Mouse (Mus musculus): ENCODE data around the gene Gm5767.

The Gm5767 gene

GRCm38 (mm10) chr16:8680470-8680869 lies at the start of gene Gm5767:
Gene Gm5767 (plus strand): TSS chr16:8680770.
- in situ Hi-C loops (cut with MboI; ENCODE audit: low pct_unique_long_range_greater_than_20kb in 1 of 2, low sequenced_read_pairs in 2 of 2, unreplicated experiment in 1 of 2), result loop anchor here (10.0 kb wide), 1 partner anchor 184 kb away; no protein-coding TSS in a partner anchor

GRCm38 (mm10) chr16:8631428-8631827 lies 49.1 kb upstream of the Gm5767 start:
- in situ Hi-C loops (cut with MboI; ENCODE audit: low pct_unique_long_range_greater_than_20kb in 1 of 2, low sequenced_read_pairs in 2 of 2, unreplicated experiment in 1 of 2), result no loop called here

GRCm38 (mm10) chr16:8636867-8637216 lies 43.7 kb upstream of the Gm5767 start:
- in situ Hi-C loops (cut with MboI; ENCODE audit: low pct_unique_long_range_greater_than_20kb in 1 of 2, low sequenced_read_pairs in 2 of 2, unreplicated experiment in 1 of 2), result no loop called here

- in situ Hi-C loops (cut with MboI; ENCODE audit: low pct_unique_long_range_greater_than_20kb in 1 of 2, low sequenced_read_pairs in 2 of 2, unreplicated experiment in 1 of 2), result no loop called here
Measured at GRCm38 (mm10) chr16:8637217-8638051, 43.1 kb upstream of the Gm5767 start, which contains the start of the genes Pmm2 and Tmem186. Gene Pmm2 (plus strand): TSS chr16:8637674. Gene Tmem186 (minus strand): TSS chr16:8637712.

GRCm38 (mm10) chr16:8638131-8638530 lies 42.4 kb upstream of the Gm5767 start:
- in situ Hi-C loops (cut with MboI; ENCODE audit: low pct_unique_long_range_greater_than_20kb in 1 of 2, low sequenced_read_pairs in 2 of 2, unreplicated experiment in 1 of 2), result no loop called here

GRCm38 (mm10) chr16:8639466-8640191 lies 40.9 kb upstream of the Gm5767 start:
- in situ Hi-C loops (cut with MboI; ENCODE audit: low pct_unique_long_range_greater_than_20kb in 1 of 2, low sequenced_read_pairs in 2 of 2, unreplicated experiment in 1 of 2), result no loop called here

GRCm38 (mm10) chr16:8643855-8644254 lies 36.7 kb upstream of the Gm5767 start:
- in situ Hi-C loops (cut with MboI; ENCODE audit: low pct_unique_long_range_greater_than_20kb in 1 of 2, low sequenced_read_pairs in 2 of 2, unreplicated experiment in 1 of 2), result no loop called here

GRCm38 (mm10) chr16:8645546-8645945 lies 35.0 kb upstream of the Gm5767 start:
- in situ Hi-C loops (cut with MboI; ENCODE audit: low pct_unique_long_range_greater_than_20kb in 1 of 2, low sequenced_read_pairs in 2 of 2, unreplicated experiment in 1 of 2), result no loop called here

GRCm38 (mm10) chr16:8650007-8650406 lies 30.6 kb upstream of the Gm5767 start:
- in situ Hi-C loops (cut with MboI; ENCODE audit: low pct_unique_long_range_greater_than_20kb in 1 of 2, low sequenced_read_pairs in 2 of 2, unreplicated experiment in 1 of 2), result no loop called here

GRCm38 (mm10) chr16:8655108-8655507 lies 25.5 kb upstream of the Gm5767 start:
- in situ Hi-C loops (cut with MboI; ENCODE audit: low pct_unique_long_range_greater_than_20kb in 1 of 2, low sequenced_read_pairs in 2 of 2, unreplicated experiment in 1 of 2), result no loop called here

- in situ Hi-C loops (cut with MboI; ENCODE audit: low pct_unique_long_range_greater_than_20kb in 1 of 2, low sequenced_read_pairs in 2 of 2, unreplicated experiment in 1 of 2), result no loop called here
Measured at GRCm38 (mm10) chr16:8655599-8655998, 25.0 kb upstream of the Gm5767 start.

- in situ Hi-C loops (cut with MboI; ENCODE audit: low pct_unique_long_range_greater_than_20kb in 1 of 2, low sequenced_read_pairs in 2 of 2, unreplicated experiment in 1 of 2), result no loop called here
Measured at GRCm38 (mm10) chr16:8656256-8656655, 24.3 kb upstream of the Gm5767 start.

- in situ Hi-C loops (cut with MboI; ENCODE audit: low pct_unique_long_range_greater_than_20kb in 1 of 2, low sequenced_read_pairs in 2 of 2, unreplicated experiment in 1 of 2), result no loop called here
Measured at GRCm38 (mm10) chr16:8658349-8658748, 22.2 kb upstream of the Gm5767 start.

- in situ Hi-C loops (cut with MboI; ENCODE audit: low pct_unique_long_range_greater_than_20kb in 1 of 2, low sequenced_read_pairs in 2 of 2, unreplicated experiment in 1 of 2), result no loop called here
Measured at GRCm38 (mm10) chr16:8658764-8659163, 21.8 kb upstream of the Gm5767 start.

- in situ Hi-C loops (cut with MboI; ENCODE audit: low pct_unique_long_range_greater_than_20kb in 1 of 2, low sequenced_read_pairs in 2 of 2, unreplicated experiment in 1 of 2), result no loop called here
Measured at GRCm38 (mm10) chr16:8663022-8663421, 17.5 kb upstream of the Gm5767 start.

GRCm38 (mm10) chr16:8663606-8664539 lies 16.7 kb upstream of the Gm5767 start:
- in situ Hi-C loops (cut with MboI; ENCODE audit: low pct_unique_long_range_greater_than_20kb in 1 of 2, low sequenced_read_pairs in 2 of 2, unreplicated experiment in 1 of 2), result no loop called here

GRCm38 (mm10) chr16:8665367-8665766 lies 15.2 kb upstream of the Gm5767 start:
- in situ Hi-C loops (cut with MboI; ENCODE audit: low pct_unique_long_range_greater_than_20kb in 1 of 2, low sequenced_read_pairs in 2 of 2, unreplicated experiment in 1 of 2), result no loop called here

GRCm38 (mm10) chr16:8666452-8666851 lies 14.1 kb upstream of the Gm5767 start:
- in situ Hi-C loops (cut with MboI; ENCODE audit: low pct_unique_long_range_greater_than_20kb in 1 of 2, low sequenced_read_pairs in 2 of 2, unreplicated experiment in 1 of 2), result no loop called here

GRCm38 (mm10) chr16:8667261-8667660 lies 13.3 kb upstream of the Gm5767 start:
- in situ Hi-C loops (cut with MboI; ENCODE audit: low pct_unique_long_range_greater_than_20kb in 1 of 2, low sequenced_read_pairs in 2 of 2, unreplicated experiment in 1 of 2), result no loop called here
